Mouse (Mus musculus) natural killer cell, adult 2 months (primary cell): ENCODE measurements around the gene Srarp.

Experiments
- DNase-seq, 2 experiments: peaks; one replicate each; pipeline ENCODE4 v3.0.0; 2022; ENCODE audit warnings: low spot score in 2 of 2

Srarp gene

GRCm38 (mm10) chr4:141458236-141458635 is 22.3 kb upstream of the Srarp start:
- DNase-seq = no peak

DNA sequence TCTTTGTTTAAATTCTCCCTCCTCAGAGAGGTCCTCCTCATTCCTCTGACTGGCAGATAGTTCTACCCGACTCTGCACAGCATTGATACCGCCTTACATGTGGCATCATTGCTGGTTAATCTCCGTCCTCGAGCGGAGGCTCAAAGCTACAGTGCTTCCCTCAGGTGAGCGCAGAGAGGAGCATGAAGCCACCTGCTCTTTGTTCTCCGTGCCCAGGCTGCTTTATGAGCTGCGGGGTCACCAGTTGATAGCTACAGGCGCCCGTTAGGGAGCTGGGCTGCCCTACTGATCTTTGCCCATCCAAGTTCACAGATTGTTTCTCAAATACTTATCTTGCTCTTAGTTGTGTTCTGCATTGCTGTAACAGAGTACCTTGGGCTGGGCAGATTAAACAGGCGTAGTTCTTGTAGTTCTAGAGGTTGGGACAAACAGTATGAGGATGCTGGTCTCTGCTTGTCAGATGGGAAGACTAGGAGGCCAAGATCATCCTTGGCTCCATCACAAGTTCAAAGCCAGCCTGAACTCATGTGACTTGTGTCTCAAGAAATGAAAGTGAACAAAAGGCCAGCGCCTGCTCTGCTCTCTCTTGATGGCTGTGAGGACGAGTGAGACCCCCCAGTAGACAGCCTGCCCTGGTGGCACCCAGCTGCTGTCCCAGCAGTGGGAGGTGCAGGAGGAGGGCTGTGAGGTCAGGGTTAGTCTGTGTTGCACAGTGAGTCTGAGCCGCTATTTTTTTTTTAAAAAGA is 20.5 kb upstream of the Srarp start:
- DNase-seq = no peak

DNA sequence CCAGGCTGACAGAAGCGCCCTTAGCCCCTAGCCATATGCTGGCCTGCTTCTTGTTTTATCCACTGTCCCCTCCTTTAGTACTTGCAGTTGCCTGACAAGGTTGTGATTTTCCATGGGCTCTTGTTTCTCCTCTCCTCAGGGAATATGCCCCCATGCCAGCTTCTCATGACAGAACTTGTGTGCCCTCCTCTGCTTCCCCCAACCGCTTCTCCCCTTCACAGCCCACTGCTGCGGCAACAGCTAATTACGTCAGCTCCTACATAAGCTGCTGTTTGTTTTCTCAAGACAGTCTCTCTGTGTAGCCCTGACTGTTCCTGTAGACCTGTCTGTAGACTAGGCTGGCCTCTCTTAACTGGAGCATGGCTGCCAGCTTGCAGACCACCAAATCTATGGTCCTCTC is 19.6 kb upstream of the Srarp start:
- DNase-seq = no peak

GRCm38 (mm10) chr4:141454581-141455350 is 18.9 kb upstream of the Srarp start:
- DNase-seq = peak; percentile 57 to 61

- DNase-seq = no peak
Measured at GRCm38 (mm10) chr4:141451916-141452450, 16.1 kb upstream of the Srarp start.

DNA sequence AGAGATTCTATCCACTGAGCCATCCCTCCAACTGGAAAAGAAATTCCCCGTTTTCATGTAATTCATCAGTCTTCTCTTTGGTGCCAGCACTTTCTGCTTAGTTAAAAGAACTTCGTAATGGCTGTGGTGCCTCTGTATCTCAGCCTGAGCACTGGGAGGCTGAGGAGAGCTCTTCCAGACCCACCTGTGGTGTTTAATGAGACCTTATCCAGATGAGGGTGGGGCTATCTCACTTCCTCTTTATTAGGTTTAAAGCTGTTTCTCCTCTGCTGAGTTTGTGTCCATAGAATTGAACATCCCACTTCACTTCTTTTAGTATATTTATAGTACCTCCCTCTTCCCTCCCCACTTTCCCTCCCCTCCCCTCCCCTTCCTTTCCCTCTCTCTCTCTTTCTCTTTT is 15.3 kb upstream of the Srarp start:
- no peak for DNase-seq

DNA sequence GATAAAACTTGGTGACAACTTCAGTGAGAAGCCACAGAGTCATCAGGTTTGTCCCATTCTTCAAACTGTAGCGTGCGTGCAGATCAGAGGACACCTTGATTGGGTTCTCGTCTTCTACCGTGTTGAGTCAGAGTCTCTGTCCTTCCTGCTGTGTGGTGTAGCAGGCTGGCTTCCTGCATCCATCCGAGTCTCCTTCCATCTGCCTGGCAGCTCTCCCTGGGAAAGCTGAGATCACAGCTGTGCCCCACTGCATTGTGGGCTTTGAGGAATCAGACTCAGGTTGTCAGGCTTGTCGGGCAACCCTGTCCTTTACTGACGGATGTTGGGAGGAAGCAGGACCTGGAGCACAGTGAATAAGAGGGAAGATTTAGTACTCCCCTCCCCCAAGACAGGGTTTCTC is 10.3 kb upstream of the Srarp start:
- no peak for DNase-seq

DNA sequence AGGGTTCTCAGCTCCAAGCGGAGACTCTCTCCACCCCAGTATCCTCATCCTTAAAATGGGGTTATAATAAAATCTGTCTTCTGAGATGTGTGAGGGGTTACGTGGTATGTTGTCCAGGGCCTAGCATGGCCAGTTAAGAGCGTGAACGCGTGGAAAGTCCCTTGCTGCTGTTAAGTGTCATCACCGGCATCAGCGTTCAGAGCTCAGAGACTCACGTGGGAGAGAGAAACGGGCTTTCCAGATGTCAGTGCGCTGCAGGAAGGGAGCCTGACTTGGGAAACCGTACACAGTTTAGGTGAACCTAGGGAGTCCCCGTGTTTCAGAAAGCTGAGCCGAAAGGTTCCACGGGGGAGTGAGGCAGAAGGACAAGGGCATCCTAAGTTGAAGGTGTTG is 9.4 kb upstream of the Srarp start:
- peak; percentile 37 to 54 for DNase-seq

DNA sequence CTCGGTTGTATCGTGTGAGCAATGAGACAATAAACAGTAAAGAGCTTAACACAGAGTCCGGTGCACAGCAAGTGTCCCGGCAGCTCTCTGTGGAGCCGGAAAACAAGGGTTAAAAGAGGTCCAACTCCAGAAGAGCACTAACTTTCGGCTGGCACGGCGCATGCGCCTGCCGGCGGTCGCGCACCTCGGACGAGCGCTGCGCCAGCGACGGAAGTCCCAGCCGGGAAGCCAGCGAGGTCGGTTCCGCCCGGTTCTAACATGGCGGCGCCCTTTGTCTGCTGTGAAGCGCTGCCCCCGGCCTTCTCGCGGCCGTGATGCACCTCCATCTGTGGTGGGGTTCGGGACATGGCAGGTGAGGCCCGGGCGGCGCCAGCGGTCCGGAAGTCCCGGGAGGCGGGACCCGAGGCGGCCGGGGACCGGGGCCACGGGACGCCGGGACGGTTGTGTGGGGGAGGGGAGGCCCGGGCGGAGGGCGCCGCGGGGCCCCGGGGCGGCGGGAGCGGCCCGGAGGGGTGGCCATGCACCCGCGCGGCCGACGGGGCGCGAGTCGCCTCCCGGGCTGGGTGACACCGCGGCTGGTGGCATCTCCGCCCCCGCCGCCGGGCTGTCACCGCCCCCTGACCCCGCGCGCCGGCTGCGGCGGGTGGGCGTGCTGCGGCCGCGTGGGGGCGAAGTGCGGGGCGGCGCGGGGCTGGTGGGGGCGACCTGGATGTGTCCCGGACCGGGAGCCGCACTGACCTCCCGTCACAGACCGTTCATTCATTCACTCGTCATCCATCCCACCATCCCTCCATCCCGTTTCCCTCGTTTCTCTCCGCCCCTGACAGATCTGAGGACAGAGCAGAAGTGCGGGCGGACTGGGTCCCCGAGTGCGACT is 8.8 kb upstream of the Srarp start, which contains the start of gene Zbtb17:
TSS of gene Zbtb17 (plus strand) at position 204 of the 877 bp plus-strand sequence.
- DNase-seq = peak; percentile 79 to 87

DNA sequence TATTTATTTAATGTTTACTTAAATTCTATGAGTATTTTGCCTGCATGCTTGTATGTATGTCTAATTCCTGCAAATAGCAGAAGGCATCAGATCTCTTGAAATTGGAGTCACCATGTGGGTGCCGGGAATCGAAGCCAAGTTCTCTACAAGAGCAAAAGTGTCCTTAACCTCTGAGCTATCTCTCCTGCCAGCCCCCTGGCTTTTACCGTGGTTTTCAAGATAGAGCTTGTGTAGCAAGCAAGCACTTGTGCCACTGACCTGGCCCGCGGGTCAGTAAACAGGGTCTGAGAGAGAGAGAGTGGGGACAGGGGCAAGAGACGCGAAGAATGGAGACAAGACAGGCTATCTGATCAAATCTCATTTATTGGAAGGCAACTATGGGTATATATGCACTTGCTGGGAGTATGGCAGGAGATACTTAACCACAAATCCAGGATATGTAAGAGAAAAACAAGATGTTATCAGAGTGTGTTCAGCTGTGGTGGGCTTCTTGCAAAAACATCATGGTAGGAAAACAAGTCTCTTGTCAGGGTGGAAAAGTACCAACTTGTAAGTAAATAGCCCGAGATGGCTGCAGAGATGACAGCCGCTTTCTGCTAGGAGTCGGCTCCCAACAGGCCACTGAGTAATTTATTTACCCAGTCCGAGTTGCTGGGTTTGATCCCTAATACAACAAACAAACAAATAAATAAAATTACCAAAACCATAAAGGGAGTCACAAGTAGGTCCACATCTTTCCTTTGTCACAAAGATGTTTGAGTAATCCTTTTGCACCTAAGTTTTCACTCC is 7.9 kb upstream of the Srarp start:
- no peak for DNase-seq

GRCm38 (mm10) chr4:141440877-141441276 is 5.0 kb upstream of the Srarp start:
- DNase-seq = no peak

DNA sequence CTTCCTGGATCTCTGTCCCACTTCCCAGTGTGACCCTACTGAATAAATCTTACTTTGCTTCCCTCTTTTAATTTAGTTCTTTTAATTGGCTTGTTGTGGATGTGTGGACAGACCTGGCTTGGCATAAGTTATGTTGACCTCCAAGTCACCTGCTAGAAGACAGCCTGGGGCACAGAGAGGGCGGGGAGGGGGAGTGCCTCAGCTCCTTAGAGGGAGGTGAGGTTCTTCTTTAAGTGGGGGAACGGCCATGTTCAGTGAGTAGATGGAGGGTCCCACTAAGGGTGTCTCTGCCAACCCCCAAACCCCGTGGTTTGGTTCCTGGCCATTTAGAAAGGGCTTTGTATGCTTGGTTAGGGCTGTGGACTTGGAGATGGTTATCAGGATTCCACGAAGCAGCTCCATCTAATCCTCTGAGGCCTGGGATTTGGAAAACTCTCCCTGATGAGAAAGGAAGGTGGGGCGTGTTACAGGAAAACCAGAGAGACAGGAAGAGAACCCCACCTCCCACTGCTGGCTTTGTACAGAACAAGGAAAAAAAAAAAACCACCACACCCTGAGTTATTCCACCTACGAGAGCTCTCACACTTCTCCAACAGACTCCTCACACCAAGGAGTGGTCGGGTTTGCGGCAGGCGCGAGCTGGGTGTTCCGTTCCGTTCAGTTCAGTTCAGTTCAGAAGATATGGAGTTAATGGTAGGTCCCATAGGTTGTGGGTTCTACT is 3.3 kb upstream of the Srarp start:
- no peak for DNase-seq

DNA sequence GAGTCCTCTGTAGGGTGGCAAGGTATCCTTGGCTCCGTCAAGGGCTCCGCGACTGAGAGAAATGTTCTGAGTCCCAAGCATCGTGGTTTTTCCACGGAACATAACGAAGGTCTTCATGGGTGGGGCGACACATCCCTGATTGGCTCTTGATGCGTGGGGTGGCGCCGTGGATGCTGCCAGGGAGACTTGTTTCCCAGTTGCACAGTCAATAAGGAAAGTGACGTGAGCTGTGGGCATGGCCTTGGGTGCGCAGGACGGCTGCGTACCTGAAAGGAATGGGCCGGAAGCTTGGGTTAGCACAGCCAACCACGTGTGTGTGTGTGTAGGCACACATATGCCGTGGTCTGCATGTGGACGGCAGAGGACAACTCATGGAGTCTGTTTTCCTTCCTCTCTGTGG is 2.7 kb downstream of the Srarp start:
- DNase-seq = no peak

GRCm38 (mm10) chr4:141432666-141433065 is 3.2 kb downstream of the Srarp start:
- no peak for DNase-seq

GRCm38 (mm10) chr4:141430997-141431396 is 4.9 kb downstream of the Srarp start:
- peak; percentile 52 to 71 for DNase-seq

DNA sequence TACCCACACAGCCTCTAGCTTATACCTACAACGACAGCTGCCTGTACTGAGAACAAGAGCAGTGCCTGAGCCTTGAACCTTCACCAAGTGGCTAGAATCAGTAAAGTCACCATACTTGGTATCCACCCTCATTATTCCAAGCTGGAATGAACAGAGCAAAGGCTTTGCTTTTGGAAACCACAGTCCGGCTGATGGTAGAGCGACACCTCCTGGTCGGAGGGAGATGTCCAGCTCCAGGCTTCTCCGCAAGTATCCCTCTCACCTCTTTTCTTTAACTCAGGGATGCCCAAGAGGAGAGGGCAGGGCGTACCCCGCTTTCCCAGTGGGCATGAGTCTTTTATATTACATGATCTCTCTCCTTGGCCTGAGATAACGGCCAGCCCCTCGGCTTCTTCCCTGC is 6.1 kb downstream of the Srarp start:
- DNase-seq = no peak

DNA sequence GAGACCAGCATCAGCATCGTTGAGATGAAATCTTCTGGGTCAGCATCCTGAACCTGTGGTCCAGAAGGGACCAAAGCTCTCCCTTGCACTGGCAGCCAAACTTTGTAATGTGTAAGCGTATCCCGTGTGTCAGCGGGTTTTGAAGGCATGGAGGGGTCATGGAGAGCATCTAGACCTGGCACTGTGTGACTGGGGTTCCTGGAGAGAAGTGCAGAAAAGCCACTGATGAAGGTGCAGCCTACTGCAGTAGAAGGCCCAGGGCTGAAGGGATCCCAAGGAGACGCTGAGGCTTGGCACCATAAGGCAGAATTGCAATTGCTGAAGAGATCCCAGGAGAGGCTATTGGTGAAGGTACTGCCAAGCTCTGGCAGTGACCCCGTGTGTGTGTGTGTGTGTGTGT is 6.5 kb downstream of the Srarp start:
- DNase-seq = no peak

- no peak for DNase-seq
Measured at GRCm38 (mm10) chr4:141427921-141428320, 8.0 kb downstream of the Srarp start.

DNA sequence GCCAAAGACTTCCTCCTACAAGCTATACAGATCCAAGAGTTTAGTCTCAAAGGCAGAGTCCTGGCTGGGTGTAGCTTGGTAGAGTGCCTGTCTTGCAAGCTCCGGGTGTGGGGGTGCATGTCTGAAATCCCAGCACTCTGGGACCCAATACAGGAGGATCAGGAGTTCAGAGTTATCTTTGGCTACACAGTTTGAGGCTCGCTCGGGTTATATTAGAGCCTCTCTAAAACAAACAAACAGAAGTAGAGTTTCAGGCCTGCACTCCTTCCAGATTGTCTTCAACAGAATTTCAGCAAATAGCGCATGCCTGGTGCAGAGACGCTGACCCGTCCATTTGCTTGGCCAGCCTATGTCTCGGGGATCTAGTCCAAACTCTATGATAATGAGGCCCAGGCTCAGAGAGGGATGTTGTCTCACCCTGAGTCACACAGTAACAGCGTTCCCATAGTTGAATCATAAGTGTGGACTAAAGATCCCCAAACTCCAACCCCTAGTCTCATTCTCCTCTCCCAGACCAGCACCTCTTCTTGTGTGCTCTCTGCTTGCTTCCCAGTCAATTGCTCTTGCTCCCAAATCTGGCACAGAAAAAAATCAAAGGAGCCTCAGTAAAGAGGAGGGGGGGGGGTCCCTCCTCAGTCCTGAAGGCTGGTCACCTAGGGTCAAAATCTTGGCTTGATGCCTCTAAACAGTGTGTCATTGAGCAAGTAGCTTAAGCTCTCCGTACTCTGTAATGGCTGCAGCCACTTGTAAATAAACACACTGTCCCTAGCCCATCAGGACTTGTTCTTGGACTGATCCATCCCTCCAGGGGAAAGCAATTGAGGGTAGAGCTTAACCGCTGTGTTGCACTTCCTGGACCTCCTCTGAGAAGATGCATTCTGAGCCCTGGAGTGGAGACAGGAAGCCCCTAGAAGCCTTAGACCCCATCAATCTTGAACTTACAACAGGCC is 8.8 kb downstream of the Srarp start:
- DNase-seq = no peak
